Mouse (Mus musculus) thymus, postnatal 14 days (tissue): ENCODE data around the gene Cers4.
A peak's percentile ranks its signal among the peaks of the same experiment; 100 is the strongest.

ENCODE experiments used
- DNase-seq: peaks from one replicate; pipeline ENCODE4 v3.0.0; 2021

The Cers4 gene

DNA sequence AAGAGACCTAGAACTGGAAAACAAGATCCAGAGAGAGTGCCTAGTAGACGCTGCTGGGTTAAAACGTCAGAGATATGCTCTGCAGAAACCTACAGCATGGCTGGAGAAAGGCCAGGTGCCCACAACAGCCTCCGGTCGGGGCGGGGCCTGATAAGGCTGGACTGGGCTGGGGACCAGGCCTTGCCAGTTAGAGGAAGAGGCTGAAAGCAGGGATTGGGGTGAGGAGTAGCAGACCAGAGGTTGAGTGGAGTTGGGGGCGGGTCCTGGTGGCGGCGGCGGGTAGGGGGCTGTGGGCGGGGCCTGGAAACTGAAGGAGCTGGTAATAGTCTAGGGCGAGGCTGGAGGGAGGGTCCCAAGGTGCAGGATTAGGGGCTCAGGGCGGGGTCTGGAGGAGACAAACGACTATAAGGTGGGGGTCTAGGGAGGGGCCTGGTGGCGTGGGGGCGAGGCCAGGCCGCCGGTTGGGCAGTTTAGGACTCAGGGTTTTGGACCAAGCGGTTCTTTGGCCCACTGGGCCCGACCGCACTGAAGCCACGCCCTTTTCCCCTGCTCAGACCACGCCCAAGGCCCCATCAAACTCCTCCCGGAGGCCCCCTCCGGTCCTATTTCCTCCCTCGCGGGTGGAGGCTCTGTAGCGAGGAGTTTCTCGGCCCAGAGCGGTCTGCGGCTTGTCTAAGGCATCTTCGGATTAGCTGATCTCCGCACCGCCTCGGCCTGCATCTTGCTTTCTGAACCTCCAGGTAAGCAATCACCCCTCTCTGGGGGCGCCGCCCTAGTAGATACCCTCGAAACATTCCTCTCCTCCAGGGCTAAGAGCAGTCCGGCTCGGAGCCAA lies at the start of gene Cers4:
Cers4 (plus strand) TSS at position 176 of the 835 bp plus-strand sequence.
- DNase-seq = peak; percentile 90

DNA sequence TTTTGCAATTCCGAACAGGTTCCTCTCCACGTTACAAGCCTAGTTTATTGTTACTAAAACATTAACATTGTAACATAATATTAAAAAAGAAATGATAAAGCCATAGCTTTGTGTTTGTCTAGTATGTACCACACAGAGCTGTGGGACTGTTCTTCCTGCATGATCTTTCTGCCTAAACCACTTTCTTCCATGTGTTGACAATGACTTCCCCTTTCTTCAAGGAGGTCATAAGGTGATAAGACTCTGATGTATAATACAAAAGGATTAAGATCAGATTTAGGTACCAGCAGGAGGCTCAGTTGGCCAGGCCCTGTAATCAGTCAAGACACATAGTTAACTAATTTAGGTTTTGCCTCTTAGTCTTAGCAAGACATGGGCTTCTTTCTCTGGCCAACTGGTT lies 34.7 kb upstream of the Cers4 start:
- DNase-seq = no peak

DNA sequence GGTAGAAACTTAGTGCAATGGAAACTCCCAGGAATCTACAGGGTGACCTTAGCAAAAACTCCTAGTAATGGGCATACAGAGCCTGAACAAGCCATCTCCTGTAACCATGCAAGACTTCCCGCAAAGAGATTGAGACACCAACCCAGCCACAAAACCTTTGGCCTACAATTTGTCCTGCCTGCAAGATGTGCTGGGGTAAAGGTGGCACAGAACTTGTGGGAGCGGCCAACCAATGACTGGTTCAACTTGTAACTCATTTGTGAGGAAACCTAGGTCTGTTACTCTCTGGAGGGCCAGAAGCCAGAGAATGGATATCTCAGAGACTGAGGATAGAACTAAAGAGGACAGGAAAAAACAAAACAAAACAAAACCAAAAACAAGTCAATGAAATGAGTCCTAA lies 29.8 kb upstream of the Cers4 start:
- no peak for DNase-seq

DNA sequence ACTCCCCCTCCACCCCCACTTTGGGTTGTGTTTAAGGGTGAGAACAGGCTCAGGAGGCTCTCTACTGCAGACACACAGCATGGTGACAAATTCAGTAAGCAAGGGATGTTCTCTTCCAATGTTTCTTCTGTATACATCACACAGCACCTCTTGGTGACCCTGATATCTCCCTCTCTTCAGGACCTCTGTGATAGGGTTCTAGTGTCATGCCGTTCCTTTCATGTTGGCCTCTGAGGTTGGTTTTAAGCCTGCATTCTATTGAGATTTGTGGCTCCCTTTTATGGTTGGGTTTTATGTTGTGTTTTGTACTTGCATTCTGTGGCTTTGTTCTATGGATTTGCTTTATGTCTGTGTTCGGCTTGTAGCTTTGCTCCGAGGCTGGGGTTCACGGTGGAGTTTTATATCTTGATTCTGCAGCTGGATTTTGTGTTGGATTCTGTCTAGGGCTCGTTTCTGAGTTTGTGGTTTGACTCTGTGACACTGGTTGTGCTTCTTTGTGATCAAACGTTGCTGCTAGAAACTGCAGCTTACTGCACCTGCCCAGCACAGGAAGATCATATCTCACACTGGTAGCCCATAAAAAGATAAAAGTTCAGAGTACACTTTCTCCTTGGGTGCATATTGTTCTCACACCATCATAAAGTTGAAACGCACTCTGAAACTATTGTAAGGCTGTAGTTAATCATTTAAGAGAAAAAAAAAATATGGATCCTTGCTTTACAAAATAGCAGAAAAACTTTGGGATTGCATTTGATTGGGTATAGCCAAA lies 18.2 kb upstream of the Cers4 start:
- DNase-seq = no peak

DNA sequence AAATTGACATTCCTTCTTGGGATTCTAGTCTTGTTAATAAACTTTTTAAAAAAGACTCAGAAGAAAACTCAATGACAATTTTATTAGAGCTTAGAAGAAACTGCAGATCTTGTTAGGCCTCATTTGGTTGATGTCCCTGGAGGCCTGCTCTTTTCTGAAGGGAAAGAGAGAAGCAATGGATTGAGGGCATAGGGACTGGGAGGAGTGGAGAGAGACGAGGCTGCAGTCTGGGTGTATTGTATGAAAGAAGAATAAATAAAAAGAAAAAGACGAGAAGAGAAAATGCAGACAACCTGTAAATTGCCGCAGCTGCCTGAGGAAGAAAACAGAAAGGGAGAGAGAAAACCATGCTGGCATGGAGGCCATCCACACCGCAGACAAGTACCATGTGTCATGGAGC lies 11.7 kb upstream of the Cers4 start:
- DNase-seq = no peak

DNA sequence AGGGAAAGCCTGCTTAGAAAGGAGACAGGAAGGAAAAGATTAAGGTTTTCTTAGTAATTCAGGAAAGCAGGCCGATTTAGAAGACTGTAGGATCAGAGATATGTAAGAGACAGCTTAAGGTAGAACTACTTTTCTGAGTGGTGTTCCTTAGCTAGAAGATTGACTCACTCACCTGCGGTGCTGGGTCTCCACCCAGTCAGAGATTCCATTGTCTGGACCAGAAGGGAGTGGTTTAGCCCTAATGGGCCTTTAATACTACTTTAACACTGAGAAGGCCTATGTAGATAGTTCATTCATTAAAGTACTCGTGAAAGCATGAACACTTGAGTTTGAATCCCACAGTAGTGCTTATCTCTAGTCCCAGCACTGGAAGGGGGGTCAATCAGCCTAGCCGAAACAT lies 11.2 kb upstream of the Cers4 start:
- DNase-seq = no peak

DNA sequence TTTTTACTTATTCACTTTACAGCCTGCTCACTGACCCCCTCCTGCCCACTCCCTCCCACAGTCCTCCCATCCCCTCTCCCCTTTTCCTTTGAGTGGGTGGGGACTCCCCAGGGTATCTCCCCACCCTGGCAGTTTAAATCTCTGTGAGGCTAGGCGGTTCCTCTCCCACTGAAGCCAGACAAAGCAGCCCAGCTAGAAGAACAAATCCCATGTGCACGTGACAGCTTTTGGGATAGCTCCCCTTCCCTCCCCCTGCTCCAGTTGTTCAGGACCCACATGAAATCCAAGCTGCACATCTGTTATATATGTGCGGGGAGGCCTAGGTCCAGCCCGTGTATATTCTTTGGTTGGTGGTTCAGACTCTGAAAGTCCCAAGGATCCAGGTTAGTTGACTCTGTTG lies 10.3 kb upstream of the Cers4 start:
- DNase-seq = no peak

DNA sequence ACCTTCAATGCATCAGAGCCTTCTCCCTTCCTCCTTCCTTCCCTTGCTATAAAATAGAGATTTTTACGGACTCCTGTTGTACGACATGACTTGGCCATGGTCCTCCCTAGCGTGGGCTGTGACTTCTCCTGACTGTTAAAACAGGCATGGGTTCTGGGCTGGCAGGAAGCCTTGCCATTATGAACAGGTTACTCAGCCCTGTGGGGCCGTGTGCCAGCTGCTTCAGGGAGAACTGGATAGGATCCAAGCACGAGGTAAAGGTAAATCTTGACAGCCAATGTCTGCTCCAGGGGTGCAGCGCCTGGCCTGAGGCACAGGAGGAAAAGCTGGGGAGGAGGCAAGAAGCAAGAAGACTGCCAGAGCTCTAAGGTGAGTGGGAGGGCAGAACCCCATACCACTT lies 9.5 kb upstream of the Cers4 start:
- DNase-seq = no peak

DNA sequence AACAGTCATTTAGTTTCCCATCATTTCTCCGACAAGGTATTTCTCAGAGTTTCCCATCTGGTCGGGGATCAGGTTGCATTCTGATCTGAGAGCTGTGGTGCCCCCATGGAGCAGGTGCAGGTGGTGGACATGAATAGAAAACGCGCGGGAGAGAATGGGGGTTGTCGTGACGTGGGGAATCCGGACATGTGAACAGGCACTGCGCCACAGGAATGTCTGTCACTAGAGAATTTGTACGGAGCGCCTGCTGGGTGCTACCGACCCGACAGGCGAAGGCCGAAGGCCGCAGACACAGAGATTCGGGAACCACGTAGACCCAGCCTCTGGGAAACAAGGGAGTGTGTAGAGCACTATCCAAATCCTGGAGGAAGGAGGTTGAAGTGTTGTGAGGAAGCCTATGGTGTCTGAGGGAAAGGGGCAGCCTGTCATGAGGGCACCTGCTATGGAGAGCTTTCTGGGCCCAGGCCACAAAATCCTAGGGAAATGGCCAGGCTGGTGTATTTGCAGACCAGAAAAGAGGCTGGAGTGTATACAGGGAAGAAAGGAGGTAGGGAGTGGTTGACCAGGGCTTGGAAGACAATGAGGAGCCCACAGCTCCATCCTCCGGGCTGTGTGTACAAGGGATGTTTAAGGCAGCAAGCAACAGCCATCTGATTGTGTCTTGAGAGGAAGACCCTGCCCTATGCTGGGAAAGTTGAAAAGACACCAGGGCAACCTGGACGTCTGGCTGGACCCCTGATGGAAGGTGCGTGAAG lies 1.0 kb downstream of the Cers4 start:
- peak; percentile 52 for DNase-seq

DNA sequence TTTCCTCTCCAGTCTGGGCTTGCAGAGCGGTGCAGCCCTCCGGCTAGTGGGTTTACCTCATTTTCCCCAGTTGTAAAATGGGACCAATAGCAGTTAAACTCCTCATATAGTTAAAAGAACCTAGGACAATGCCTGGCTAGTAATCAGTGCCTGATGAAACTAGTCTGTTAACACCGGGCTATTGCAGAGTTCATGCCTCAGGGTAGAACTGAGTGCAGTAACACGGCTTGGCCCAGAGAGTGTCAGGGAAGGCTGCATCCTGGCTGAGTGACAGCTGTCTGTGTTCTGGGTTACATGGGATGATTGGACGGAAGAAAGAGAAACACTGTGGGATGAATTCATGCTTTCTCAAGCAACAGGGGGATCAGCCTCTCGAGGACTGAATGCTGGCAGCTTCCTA lies 3.1 kb downstream of the Cers4 start:
- no peak for DNase-seq

DNA sequence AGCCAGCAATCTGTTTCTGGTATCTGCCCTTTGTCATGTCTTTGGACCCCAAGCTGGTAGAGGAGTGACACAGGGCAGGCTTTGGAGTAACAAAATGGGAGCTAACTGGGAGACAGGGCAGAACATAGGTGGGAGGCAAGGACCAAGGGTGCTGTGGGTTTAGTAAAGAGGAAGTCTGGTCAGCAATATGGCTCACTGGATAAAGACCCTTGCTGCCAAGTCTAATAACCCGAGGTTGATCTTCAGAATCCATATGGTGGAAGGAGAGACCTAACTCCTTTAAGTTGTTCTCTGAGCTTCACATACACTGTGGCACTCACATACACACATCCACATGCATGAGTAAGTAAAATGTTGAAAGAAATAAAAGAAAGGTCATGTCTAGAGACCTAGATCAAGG lies 4.8 kb downstream of the Cers4 start:
- DNase-seq = no peak

DNA sequence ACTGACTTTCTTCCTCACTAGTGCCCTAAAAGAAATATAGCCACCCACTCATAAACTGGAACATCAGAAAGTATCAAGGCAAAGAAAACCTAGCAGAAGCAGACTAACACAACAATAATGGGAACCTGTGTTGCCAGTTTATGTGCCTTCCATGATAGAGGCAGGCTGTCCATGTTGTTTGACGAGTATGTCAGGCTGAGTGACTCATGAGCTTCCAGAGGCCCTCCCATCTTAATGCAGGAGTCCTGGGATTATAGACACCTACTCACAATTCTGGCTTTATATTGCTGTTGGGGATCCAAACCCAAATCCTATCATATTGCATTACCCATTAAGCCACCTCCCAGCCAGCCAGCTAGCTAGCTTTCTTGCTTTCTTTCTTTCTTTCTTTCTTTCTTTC lies 12.5 kb downstream of the Cers4 start:
- DNase-seq = no peak

DNA sequence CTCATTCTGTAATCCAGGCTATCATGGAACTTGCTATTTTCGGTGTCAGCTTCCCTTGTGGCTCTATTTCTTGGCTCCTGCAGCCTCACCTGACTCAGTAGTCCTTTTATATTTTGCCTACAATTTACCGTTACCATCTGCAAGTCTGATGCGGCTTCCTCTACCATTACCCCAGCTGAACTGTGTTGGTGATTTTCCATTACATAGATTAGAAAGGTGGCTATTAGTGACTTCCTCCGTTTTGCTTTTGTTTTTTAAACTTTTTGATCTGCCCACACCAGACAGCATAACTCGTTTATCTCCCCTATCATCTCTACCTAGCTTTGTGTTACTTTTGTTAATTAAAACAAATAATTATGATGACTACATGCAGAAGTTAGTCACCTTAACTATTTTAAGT lies 14.7 kb downstream of the Cers4 start:
- DNase-seq = no peak

DNA sequence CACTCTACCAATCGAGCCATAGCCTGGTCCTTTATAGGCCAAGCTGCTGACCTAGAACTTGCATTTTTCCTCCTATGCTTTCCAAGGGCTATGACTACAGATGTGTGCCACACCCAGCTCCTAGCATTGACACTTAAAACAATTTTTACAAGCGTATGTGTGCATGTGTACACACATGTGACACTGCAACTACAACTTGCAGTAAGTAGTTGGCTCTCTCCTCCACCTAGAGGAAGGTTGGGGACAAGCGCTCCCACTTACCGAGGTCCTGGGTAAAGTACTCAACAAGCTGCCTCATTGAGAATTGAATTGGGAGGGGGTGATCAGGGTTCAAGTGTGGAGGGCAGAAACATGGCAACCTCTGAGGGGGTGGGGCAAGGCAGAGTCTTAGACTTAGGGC lies 18.0 kb downstream of the Cers4 start:
- peak; percentile 12 for DNase-seq

DNA sequence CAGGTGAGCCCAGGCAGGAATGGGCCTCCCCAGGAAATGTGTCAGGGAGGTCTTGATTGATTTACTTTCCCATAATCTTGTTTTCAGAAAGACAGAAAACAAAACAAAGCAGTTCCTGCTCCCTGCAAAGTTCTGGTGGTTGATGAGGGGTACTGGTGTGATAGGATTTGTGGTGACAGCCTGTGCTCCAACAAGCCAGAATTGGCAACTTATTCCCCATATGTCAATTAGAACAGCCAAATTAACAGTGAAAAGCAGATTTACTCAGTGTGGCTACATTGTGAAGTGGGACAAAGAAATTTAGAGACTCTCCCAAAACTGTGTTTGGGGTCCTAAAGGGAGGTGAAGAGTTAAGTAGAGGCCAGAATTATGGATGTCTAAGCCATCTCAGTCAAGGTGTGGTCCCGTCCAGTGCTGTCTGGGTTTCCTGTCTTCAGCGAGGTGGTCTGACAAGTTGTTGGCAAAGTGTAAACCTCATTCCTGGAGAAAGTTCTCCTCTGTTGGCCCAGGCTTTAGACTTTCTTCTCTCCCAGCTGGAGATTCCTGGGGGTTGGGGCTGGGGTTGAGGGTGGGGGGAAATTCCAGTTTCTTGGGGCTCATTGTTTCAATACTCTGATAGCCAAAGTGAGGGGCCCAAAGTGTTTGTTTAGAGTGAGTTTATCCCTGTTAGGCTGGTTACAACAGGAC lies 18.7 kb downstream of the Cers4 start:
- no peak for DNase-seq

DNA sequence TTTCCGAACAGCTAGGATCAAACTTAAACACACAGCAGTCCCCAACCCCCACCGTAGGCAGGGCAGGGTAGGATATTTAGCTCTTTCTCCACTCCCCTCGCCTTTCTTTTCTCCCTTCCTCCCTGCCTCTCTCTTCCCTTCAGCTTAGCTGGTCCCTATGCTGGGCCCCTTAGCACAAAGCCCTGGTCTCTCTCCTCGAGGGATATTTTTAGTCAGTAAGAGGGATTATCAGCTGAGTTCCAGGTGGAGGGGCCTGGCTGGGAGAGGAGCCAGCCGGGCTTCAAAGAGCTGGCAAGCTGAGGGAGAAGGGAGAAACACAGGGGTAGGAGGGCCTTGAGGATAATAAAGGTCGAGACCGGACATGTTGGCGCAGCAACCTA lies 19.3 kb downstream of the Cers4 start:
- no peak for DNase-seq

DNA sequence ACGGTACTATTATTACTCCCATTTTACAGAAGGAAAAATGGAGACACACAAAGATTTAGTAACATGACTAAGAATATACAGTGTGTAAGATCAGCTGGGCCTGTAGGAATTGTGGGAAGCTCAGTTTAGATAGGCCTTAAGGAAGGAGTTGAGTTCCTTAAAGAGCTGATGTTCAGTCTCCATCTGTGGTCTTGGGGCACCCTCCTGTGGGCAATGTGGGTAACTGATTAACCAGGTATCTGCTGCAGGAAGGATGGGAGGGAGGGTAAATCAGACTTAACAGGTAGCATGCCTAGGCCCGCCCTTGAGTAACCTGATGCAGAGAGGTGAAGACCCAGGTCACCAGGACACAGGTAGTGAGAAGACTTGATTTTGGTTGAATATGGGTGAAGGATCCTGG lies 23.3 kb downstream of the Cers4 start:
- DNase-seq = peak; percentile 59

DNA sequence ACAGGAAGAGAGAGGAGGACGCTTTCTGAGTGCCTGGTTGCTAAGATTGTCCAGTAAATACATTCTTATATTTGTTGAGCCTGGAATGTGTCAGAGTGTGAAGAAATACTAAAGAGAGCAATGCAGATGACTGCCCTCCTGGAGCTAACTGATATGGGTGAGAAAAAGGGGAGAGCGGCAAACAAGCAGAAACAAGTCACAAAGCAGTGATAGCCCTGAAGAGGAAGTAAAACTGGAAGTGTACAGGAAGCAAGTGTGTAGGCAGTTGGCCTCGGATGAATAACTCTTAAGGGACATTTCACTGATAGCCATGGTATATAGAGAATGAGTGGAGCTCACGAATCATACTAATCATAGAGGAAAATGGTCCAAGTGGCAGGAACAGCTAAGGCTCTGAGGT lies 28.6 kb downstream of the Cers4 start:
- DNase-seq = no peak

DNA sequence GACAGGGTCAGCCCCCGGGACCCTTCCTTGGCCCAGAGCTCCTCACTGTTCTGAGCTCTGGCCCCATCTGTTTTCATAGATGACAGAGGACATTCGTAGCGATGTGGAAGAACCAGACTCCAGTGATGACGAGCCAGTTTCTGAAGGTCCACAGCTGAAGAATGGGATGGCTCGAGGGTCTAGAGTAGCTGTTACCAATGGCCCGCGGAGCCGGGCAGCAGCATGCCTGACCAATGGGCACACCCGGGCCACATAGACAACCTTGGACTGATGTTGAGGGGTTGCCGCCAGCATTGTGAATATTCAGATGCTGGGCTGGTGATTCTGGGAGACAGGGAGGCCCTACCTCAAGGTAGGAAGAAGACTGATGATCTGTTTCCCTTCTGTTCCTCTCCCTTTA lies 30.7 kb downstream of the Cers4 start:
- no peak for DNase-seq
